Mouse (Mus musculus): ENCODE data around the gene Gsap. TPM values are rescaled to one million over a fixed set of nuclear protein-coding genes. Genes with fewer than 3 reads are reported as not detected.

Gsap gene
- polyA plus RNA-seq, 1 experiment from 2014 or later = 4.7 TPM

- Histone ChIP-seq H3K27ac (replicated peaks) (no peak overlapping the region), H3K27me3 (no peaks in the 10 kb centered on the region), H3K9me3 (no peaks in the 10 kb centered on the region), H3K9ac (no peak overlapping the region), H3K4me2 (no peak overlapping the region), H3K4me3 (no peak overlapping the region), H3K36me3 (no peaks in the 10 kb centered on the region), H3K4me1 (replicated peaks) (peaks cover 7% of the 10 kb centered on the region)
- WGBS = 59% methylated on average over 6 of the region's 6 CpGs
- ATAC-seq (ENCODE audit: low read depth) = no peak
These were observed 60.7 kb downstream of the Gsap start for GRCm38 (mm10) chr5:21246794-21247193.

- Histone ChIP-seq H3K27ac (replicated peaks) (no peak overlapping the region), H3K4me2 (no peak overlapping the region), H3K4me3 (no peak overlapping the region), H3K36me3 (no peaks in the 10 kb centered on the region), H3K9ac (no peak overlapping the region), H3K4me1 (replicated peaks) (peaks cover 7% of the 10 kb centered on the region), H3K27me3 (no peaks in the 10 kb centered on the region), H3K9me3 (no peaks in the 10 kb centered on the region)
- no peak for ATAC-seq (ENCODE audit: low read depth)
- WGBS = 66% methylated on average over 2 of the region's 2 CpGs
These were observed 61.9 kb downstream of the Gsap start for GRCm38 (mm10) chr5:21247916-21248315.

GRCm38 (mm10) chr5:21248834-21249233, 62.8 kb downstream of the Gsap start:
- WGBS = 77% methylated on average over 5 of the region's 5 CpGs
- H3K27ac ChIP-seq (replicated peaks) = no peak overlapping the region
- H3K27me3 ChIP-seq = no peaks in the 10 kb centered on the region
- no peaks in the 10 kb centered on the region for H3K36me3 ChIP-seq
- ATAC-seq (ENCODE audit: low read depth) = no peak
- peaks cover 7% of the 10 kb centered on the region for H3K4me1 ChIP-seq (replicated peaks)
- H3K9ac ChIP-seq = no peak overlapping the region
- H3K4me3 ChIP-seq = no peak overlapping the region
- H3K4me2 ChIP-seq = no peak overlapping the region
- no peaks in the 10 kb centered on the region for H3K9me3 ChIP-seq

GRCm38 (mm10) chr5:21254731-21255525, 68.9 kb downstream of the Gsap start:
- H3K4me1 ChIP-seq (replicated peaks) = no peaks in the 10 kb centered on the region
- no peak overlapping the region for H3K9ac ChIP-seq
- H3K27me3 ChIP-seq = no peaks in the 10 kb centered on the region
- H3K27ac ChIP-seq (replicated peaks) = no peak overlapping the region
- no peak overlapping the region for H3K4me3 ChIP-seq
- no peak overlapping the region for H3K4me2 ChIP-seq
- no peak for ATAC-seq (ENCODE audit: low read depth)
- no peaks in the 10 kb centered on the region for H3K36me3 ChIP-seq
- 94% methylated on average over 12 of the region's 12 CpGs for WGBS
- no peaks in the 10 kb centered on the region for H3K9me3 ChIP-seq

DNA sequence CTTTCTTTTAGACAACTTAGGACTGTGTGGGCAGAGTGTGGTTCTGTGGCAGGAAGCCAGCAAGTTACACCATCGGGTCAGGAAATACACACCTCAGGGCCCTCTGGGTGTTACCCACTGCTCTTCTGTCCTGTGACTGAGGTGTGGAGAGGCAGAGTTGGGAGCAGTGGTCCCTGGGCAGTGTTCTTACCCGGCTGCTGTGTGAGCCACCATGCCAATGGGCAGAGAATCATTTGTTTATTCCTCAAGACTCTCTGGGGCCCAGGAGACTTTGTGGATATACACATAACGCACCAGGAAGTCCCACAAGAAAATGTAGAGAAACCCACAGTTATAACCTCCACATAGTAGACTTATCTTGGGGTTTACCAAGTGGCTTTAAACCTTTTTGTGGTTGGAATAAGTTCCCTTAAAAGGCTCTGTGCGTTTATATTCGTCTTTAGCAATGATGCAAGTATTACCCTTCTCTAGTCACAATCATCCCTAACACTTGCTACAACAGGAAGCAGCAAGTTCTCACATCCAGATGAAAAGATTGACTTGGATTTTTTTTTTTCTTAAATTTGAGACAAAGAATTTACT, 69.6 kb downstream of the Gsap start:
- H3K4me3 ChIP-seq = no peak overlapping the region
- no peak overlapping the region for H3K4me2 ChIP-seq
- no peaks in the 10 kb centered on the region for H3K9me3 ChIP-seq
- H3K4me1 ChIP-seq (replicated peaks) = no peaks in the 10 kb centered on the region
- H3K36me3 ChIP-seq = no peaks in the 10 kb centered on the region
- no peak overlapping the region for H3K27ac ChIP-seq (replicated peaks)
- 92% methylated on average over 5 of the region's 5 CpGs for WGBS
- H3K9ac ChIP-seq = no peak overlapping the region
- no peaks in the 10 kb centered on the region for H3K27me3 ChIP-seq
- ATAC-seq (ENCODE audit: low read depth) = no peak

- Histone ChIP-seq H3K4me2 (no peak overlapping the region), H3K9ac (no peak overlapping the region), H3K36me3 (no peaks in the 10 kb centered on the region), H3K4me3 (no peak overlapping the region), H3K9me3 (no peaks in the 10 kb centered on the region), H3K27me3 (no peaks in the 10 kb centered on the region), H3K4me1 (replicated peaks) (peaks cover 12% of the 10 kb centered on the region), H3K27ac (replicated peaks) (no peak overlapping the region)
- 69% methylated on average over 4 of the region's 4 CpGs for WGBS
- no peak for ATAC-seq (ENCODE audit: low read depth)
These were observed 71.1 kb downstream of the Gsap start for GRCm38 (mm10) chr5:21257126-21257525.

GRCm38 (mm10) chr5:21257806-21258205, 71.8 kb downstream of the Gsap start:
- H3K9me3 ChIP-seq = no peaks in the 10 kb centered on the region
- H3K4me3 ChIP-seq = no peak overlapping the region
- WGBS = 68% methylated on average over 6 of the region's 6 CpGs
- H3K9ac ChIP-seq = no peak overlapping the region
- H3K4me2 ChIP-seq = no peak overlapping the region
- no peak for ATAC-seq (ENCODE audit: low read depth)
- peaks cover 18% of the 10 kb centered on the region for H3K4me1 ChIP-seq (replicated peaks)
- no peaks in the 10 kb centered on the region for H3K36me3 ChIP-seq
- no peaks in the 10 kb centered on the region for H3K27me3 ChIP-seq
- H3K27ac ChIP-seq (replicated peaks) = no peak overlapping the region

- peaks cover 34% of the 10 kb centered on the region for H3K4me1 ChIP-seq (replicated peaks)
- no peaks in the 10 kb centered on the region for H3K27me3 ChIP-seq
- 80% methylated on average over 7 of the region's 7 CpGs for WGBS
- H3K36me3 ChIP-seq = no peaks in the 10 kb centered on the region
- H3K4me2 ChIP-seq = no peak overlapping the region
- no peak overlapping the region for H3K4me3 ChIP-seq
- ATAC-seq (ENCODE audit: low read depth) = no peak
- no peaks in the 10 kb centered on the region for H3K9me3 ChIP-seq
- no peak overlapping the region for H3K27ac ChIP-seq (replicated peaks)
- H3K9ac ChIP-seq = no peak overlapping the region
These were observed 74.7 kb downstream of the Gsap start for GRCm38 (mm10) chr5:21260746-21261145.

- 28% methylated on average over 6 of the region's 6 CpGs for WGBS
- H3K9ac ChIP-seq = no peak overlapping the region
- H3K9me3 ChIP-seq = no peaks in the 10 kb centered on the region
- no peak for ATAC-seq (ENCODE audit: low read depth)
- H3K36me3 ChIP-seq = no peaks in the 10 kb centered on the region
- H3K4me1 ChIP-seq (replicated peaks) = peaks cover 34% of the 10 kb centered on the region
- H3K4me3 ChIP-seq = no peak overlapping the region
- H3K4me2 ChIP-seq = no peak overlapping the region
- peak overlapping the region; percentile 62 for H3K27ac ChIP-seq (replicated peaks)
- no peaks in the 10 kb centered on the region for H3K27me3 ChIP-seq
These were observed 75.3 kb downstream of the Gsap start for GRCm38 (mm10) chr5:21261202-21261844.

GRCm38 (mm10) chr5:21263202-21264055, 77.4 kb downstream of the Gsap start:
- Histone ChIP-seq H3K27me3 (no peaks in the 10 kb centered on the region), H3K4me2 (no peak overlapping the region), H3K27ac (replicated peaks) (peak overlapping the region; percentile 73), H3K9me3 (no peaks in the 10 kb centered on the region), H3K9ac (no peak overlapping the region), H3K4me3 (no peak overlapping the region), H3K4me1 (replicated peaks) (peaks cover 34% of the 10 kb centered on the region), H3K36me3 (no peaks in the 10 kb centered on the region)
- ATAC-seq (ENCODE audit: low read depth) = peak; percentile 60
- WGBS = 33% methylated on average over 18 of the region's 18 CpGs

GRCm38 (mm10) chr5:21264352-21265021, 78.4 kb downstream of the Gsap start:
- no peak overlapping the region for H3K4me2 ChIP-seq
- H3K9ac ChIP-seq = no peak overlapping the region
- no peak overlapping the region for H3K27ac ChIP-seq (replicated peaks)
- 77% methylated on average over 8 of the region's 8 CpGs for WGBS
- peak; percentile 58; the same call in 1 of the 2 replicates for ATAC-seq (ENCODE audit: low read depth)
- no peaks in the 10 kb centered on the region for H3K36me3 ChIP-seq
- peaks cover 34% of the 10 kb centered on the region for H3K4me1 ChIP-seq (replicated peaks)
- H3K4me3 ChIP-seq = no peak overlapping the region
- H3K27me3 ChIP-seq = no peaks in the 10 kb centered on the region
- H3K9me3 ChIP-seq = no peaks in the 10 kb centered on the region

Measured in neural tube, embryonic 13.5 days (tissue).